Mouse (Mus musculus) spleen, postnatal 0 days (tissue): ENCODE measurements around the gene 1190005I06Rik. TPM values are rescaled to one million over a fixed set of nuclear protein-coding genes. Genes with fewer than 3 reads are reported as not detected.

Experiments
- polyA plus RNA-seq: library from polyadenylated mRNA; unstranded; fragments of >200 nt; fragmentation: Nextera tagmentation; extraction: Ambion mirVana; gene quantifications from 2 replicates; pipeline ENCODE4 v1.2.1, GENCODE M21; 2015

1190005I06Rik gene
- 0.60 and 1.6 TPM in 2 replicates for polyA plus RNA-seq

GRCm38 (mm10) chr8:120647532-120647931, at the start of gene 1190005I06Rik:
1190005I06Rik (minus strand) TSS chr8:120647632.

DNA sequence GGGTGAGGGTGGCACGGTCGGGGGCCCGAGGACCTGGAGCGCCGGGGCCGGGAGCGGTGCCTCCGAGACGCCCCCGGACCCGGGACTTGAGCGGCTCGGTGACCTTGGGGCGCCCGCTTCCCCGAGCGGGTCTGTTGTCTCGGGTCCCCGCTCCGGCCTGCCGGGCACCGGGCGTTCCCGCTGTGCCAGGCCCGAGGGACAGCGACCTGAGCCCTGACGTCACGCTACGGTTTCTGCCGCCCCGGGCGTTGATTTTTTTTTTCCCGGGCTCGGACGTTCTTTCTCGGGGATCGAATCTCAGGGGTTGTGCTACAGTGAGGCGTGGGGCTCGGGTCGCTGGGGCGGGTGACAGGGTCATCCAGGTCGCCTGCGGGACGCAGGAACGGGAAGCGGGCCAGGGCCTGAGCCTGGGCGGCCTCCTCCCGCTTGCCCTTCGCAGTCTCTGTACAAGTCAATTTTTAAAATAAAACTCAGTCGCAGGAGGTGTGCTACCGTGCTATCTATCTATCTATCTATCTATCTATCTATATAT, 21.0 kb upstream of the 1190005I06Rik start, which contains the start of gene Emc8:
Gene Emc8 (minus strand): TSS at position 200 of the 532 bp plus-strand sequence.

GRCm38 (mm10) chr8:120667561-120668373, 20.3 kb upstream of the 1190005I06Rik start, which contains the start of the genes Gm27021 and Cox4i1:
Gm27021 (minus strand) TSS chr8:120668079.
Cox4i1 (plus strand) TSS chr8:120668222.

DNA sequence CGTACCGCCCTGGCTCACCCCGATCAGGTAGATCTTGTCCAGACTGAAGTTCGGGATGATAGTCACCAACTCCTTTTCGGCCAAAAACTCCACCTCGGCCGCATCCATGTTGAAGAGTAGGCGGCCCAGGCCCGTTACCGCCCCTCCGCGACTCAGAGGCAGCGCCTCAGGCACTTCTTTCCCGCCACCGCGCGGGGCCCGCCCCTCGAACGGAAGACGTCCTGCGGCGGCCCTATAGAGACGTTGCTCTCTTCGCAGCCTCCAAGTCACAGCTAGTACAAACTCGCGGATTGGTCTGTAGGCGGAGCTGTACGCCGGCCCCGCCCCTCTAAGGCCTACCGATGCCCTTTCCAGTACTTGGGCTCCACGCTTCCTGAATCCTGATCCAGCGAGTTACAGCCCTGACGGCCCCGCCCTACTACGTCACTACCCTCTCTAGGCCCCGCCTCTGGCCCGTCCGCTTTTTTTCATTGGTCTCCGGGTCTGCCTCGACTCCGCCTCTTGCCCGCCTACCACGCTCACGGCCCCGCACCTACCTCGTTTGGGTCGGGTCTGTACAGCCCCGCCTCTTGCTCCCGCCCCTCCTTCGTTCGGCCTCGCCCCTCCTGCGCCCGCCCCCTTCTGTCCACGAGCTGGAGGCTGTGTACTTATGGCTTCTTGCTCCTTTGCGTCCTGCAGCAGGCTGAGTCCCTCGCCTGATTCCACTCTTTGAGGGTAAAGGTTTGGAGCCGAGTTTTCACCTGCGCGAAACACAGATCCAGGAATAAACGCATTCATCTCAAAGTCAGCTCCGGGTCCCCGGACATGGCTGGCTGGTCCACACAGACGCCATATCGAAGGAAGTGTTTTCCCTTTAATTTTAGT, 58.3 kb downstream of the 1190005I06Rik start, which contains the start of gene Gins2:
Gene Gins2 (minus strand): TSS at position 397 of the 864 bp plus-strand sequence.

Other genes starting within 250 kb of the 1190005I06Rik start
- gene Gins2, start 58.3 kb downstream of the 1190005I06Rik start, polyA plus RNA-seq, result 56.7 and 61.0 TPM in 2 replicates
- gene Gm27021, start 20.4 kb upstream of the 1190005I06Rik start, polyA plus RNA-seq, result 1.3 TPM in 1 of 2 replicates, not detected in the other
- 943 and 965 TPM in 2 replicates for gene Cox4i1, start 20.6 kb upstream of the 1190005I06Rik start, polyA plus RNA-seq
- gene Emc8, start 20.9 kb upstream of the 1190005I06Rik start, polyA plus RNA-seq, result 125 and 137 TPM in 2 replicates
- 39.5 and 55.5 TPM in 2 replicates for gene Irf8, start 88.7 kb upstream of the 1190005I06Rik start, polyA plus RNA-seq